Mouse (Mus musculus): ENCODE data around the gene 1190005I06Rik.

- no peak for TF ChIP-seq CTCF (conservative IDR thresholded peaks at IDR 0.05; ENCODE audit: low read length)
- TF ChIP-seq POU5F1 (IDR thresholded peaks at IDR 0.05; ENCODE audit: borderline replicate concordance, low read length): no peak
- TF ChIP-seq NANOG (IDR thresholded peaks at IDR 0.05; ENCODE audit: borderline replicate concordance, low read length): no peak
Measured at GRCm38 (mm10) chr8:120581811-120582210, 65.6 kb downstream of the 1190005I06Rik start.

All from E14TG2a.4 (cell line).